ENCODE assay signal across 8 mouse cellular contexts in the genomic region with DNA sequence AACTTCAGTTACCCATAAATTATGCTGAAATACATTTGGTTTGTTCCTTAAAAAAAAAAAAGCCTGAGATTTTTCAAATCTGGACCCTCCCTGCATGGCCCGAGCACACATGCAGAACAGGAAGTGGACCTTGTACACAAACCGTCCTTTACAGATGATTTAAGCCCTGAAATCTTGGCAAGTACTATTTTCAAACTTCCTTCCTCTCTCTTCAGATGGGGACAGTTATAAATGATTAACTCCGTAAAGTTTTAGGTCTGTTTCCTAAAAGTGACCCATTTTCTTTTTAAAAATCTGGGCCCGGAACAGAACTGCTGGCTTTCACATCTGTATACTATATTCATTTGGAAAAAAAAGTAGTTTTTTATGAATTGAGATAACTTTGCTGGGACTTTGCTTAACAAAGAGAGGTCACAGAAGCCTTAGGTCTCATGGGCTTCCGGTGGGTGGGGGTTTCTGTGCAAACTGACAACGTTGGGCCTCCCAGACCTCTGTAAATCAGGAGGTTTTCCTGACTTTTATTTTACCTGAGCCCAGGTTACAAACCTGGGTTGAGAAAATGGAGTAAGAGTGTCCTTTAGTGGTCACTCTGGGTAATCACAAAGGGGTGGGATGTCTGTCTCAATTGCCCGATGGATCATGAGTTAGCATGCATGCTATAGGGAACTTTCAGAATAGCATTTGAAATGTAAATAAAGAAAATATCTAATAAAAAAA.
DNase-seq lines count a peak whose midpoint lies in the region; ATAC-seq lines count a peak whose summit lies in the region.

No protein-coding gene starts in this region.

- no peak overlapping the region for H3K9ac ChIP-seq in heart, embryonic 15.5 days

- intact Hi-C loops in left cerebral cortex, postnatal 36 days (cut with DNase I), result no loop called here

- no peak for DNase-seq in heart, postnatal 4 days
- peak; percentile 10 for DNase-seq in thymus, postnatal 14 days
- DNase-seq in thymus, adult 18-20 months, result no peak
- DNase-seq in kidney, postnatal 14 days, result peak; percentile 66
- DNase-seq in gastrocnemius, adult 8-10 months (ENCODE audit: low spot score in 2 of 2), result no peak
- no peak for DNase-seq in cerebellum, postnatal 4 days (ENCODE audit: low spot score in 2 of 2)
- DNase-seq in left cerebral cortex, postnatal 36 days (ENCODE audit: low spot score in 2 of 2), result no peak

- H3K4me3 ChIP-seq in heart, embryonic 15.5 days, result no peak overlapping the region

- 37% methylated on average over 7 of the region's 7 CpGs for WGBS in heart, embryonic 15.5 days

- no peaks in the 10 kb centered on the region for H3K36me3 ChIP-seq in heart, embryonic 15.5 days

- ATAC-seq in heart, embryonic 15.5 days (replicated peaks; ENCODE audit: insufficient number of reproducible peaks, insufficient read depth, low FRiP score, low read depth), result no peak

- 0 out of 2 replicates have a peak, but pooled peaks cover 4% of the 10 kb centered on the region for H3K4me1 ChIP-seq in heart, embryonic 15.5 days (replicated peaks)

- no peaks in the 10 kb centered on the region for H3K27me3 ChIP-seq in heart, embryonic 15.5 days

- no peak overlapping the region for H3K4me2 ChIP-seq in heart, embryonic 15.5 days

- no peaks in the 10 kb centered on the region for H3K9me3 ChIP-seq in heart, embryonic 15.5 days (replicated peaks)

- peak overlapping the region; percentile 8 for H3K27ac ChIP-seq in heart, embryonic 15.5 days

Comparison
In these comparisons a context has a peak if more than half of its experiments do, and no peak if none do; other contexts are left out.
1. DNase-seq: peak in thymus, postnatal 14 days (single experiment) and kidney, postnatal 14 days (single experiment); none in heart, postnatal 4 days (single experiment), thymus, adult 18-20 months (0 of 2), gastrocnemius, adult 8-10 months (0 of 2), cerebellum, postnatal 4 days (0 of 2) and left cerebral cortex, postnatal 36 days (0 of 2).